Mouse (Mus musculus): ENCODE measurements around the gene Tanc2.

Gene Tanc2

GRCm38 (mm10) chr11:105837962-105838361 lies 248.2 kb downstream of the Tanc2 start:
- no peak for DNase-seq

GRCm38 (mm10) chr11:105845901-105846300 lies 256.1 kb downstream of the Tanc2 start:
- no peak for DNase-seq

- DNase-seq, result no peak
Observed at GRCm38 (mm10) chr11:105855504-105855903, 265.7 kb downstream of the Tanc2 start.

- DNase-seq, result no peak
Observed at GRCm38 (mm10) chr11:105858063-105858462, 268.3 kb downstream of the Tanc2 start.

DNA sequence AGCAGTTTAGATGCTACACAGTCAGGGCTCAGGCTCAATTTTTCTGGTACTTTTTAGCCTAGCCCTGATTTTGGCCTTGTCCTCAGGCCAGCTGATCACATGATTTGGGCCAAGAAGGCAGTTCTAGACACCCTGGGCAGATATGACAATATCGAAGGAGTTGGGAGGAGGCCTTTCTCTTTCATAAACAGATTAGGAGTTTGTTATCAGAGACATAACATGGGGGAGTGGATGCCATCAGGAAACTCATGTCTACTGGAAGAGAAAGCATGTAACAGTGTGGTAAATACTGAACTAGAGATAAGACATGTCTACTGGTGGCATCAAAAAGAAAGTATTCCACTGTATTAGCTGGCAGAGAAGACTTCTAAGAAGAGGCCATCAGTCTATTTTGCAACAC lies 295.8 kb downstream of the Tanc2 start:
- DNase-seq, result no peak

DNA sequence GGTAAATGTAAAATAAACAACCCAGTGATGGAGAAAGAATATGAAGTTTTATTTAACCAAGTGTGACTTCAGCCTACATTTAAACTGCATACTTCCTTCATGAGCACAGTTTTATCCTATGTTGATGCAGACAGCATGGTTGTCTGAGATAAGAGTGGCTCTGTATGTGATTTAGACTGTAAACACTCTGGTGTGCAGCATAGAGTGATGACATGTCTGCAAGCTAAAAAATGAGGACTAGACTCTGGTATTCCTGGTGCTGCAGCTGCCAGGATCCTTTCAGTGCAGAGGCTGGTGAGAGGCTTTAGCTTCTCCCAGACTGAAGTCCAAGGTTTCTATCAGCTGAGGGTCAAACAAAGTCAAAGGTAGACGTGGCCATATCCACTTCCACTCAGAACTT lies 297.5 kb downstream of the Tanc2 start:
- DNase-seq, result no peak

DNA sequence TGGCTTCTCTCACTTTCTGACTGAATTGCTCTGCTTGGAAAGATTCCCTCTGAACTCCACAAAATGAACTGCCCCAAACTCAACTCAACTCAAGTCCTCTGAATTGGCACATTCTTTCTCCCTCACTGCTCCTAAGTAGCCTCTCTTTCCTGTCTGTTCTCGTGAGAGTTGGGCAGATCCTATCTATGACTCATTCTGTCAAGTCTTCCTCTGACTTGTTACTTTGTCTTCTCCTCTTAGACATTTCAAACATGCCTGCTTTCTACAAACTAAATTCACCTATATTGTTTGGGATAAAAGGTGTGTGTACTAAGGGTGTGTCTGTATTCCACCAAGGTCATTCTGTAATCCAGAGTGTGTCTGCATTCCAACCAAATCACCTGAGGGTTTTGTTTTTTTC lies 309.4 kb downstream of the Tanc2 start:
- DNase-seq, result no peak

- DNase-seq, result no peak
Observed at GRCm38 (mm10) chr11:105901501-105901900, 311.7 kb downstream of the Tanc2 start.

DNA sequence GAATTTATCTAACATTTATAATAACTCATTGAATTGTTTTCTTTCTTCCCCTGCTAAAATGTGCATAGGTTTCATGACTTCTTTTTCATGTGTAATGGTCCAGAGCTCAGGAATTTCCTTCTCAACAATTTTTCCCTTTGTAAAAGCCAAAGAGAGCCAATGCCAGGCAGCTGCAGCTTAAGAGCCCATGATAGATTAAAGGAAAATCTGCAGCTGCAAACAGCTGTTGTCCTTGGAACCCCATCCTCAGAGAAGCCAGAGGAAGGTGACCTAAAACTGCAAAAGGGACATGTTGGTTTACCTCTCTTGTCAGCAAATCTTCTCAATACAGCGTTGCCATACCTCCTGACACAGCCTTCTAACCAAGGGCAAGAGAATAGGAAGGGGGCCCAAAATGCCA lies 313.2 kb downstream of the Tanc2 start:
- no peak for DNase-seq

GRCm38 (mm10) chr11:105905529-105906213 lies 315.9 kb downstream of the Tanc2 start:
- no peak for DNase-seq

DNA sequence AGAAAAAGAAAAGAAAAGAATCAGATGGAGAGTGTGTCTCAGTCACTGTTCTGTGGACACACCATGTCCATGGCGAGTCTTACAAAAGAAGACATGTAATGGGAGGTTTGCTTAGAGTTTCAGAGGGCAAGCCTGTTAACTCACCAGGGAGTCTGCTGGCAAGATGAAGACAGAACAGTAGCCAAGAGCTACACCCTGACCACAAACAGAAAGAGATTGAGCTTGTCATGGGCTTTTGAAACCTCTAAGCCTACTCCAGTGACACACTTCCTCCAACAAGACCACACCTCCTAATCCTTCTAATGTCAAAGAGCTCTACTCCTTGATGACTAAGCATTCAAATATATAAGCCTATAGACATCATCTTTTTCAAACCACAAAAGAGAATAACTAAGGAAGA lies 317.6 kb downstream of the Tanc2 start:
- DNase-seq, result no peak

- no peak for DNase-seq
Observed at GRCm38 (mm10) chr11:105908926-105909325, 319.1 kb downstream of the Tanc2 start.

- no peak for DNase-seq
Observed at GRCm38 (mm10) chr11:105909617-105910016, 319.8 kb downstream of the Tanc2 start.

DNA sequence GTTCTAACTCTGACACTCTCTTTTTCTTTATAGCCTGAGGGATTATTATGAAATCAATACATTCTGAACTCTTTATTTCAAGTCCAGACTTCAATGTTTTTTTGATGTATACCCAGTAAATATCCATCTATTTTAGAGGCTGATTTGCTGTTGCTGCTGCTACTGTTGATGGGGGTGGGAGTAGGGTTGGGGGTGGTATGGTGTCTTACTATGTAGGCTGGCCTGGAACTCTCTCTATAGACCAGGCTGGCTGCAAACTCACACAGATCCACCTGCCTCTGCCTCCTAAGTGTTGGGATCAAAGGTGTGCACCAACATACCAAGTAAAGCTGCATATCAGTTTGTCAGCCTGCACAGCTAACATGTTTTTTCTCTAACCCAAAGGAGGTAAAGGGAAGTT lies 321.4 kb downstream of the Tanc2 start:
- DNase-seq, result no peak

DNA sequence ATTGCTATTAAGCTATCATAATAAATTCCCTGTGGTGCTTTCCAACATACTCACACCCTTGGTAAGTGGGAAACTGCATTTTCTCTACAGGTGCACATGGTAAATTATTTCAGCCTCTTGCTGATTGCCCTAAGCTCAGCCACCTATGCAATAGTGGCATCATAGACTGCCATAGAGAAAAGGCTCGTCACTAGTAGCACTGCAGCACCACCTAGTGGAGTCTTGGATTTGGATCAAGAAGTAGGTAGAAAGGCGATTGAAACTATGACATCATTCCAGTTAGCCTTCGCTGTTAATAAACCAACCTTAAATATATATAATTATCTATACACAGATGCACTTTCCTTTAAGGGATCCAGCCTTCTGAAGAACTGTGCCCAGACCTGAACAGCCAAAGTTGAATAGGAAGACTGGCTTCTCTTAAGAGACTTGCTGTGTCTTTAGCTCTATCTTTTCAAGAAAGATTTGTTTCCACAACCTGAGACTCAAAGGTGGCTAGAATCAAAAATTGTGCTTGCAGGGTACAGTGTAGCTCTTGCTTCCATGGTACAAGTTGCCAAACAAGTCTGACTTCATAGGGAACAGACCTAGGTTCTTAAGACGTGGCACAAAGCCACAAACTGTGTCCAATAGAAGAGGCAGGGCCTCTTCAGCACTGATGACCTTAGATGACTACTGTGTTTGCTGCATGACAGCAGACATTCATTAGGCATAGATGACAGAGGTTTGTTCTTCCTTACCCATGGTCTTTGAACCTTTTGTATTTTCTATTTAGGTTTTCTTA lies 322.0 kb downstream of the Tanc2 start:
- peak; percentile 83 for DNase-seq

GRCm38 (mm10) chr11:105913580-105913979 lies 323.8 kb downstream of the Tanc2 start:
- DNase-seq, result no peak

GRCm38 (mm10) chr11:105920098-105920785 lies 330.5 kb downstream of the Tanc2 start:
- DNase-seq, result no peak

GRCm38 (mm10) chr11:105920836-105921235 lies 331.1 kb downstream of the Tanc2 start:
- no peak for DNase-seq

GRCm38 (mm10) chr11:105921275-105921674 lies 331.5 kb downstream of the Tanc2 start:
- DNase-seq, result no peak

- DNase-seq, result no peak
Observed at GRCm38 (mm10) chr11:105922769-105923663, 333.2 kb downstream of the Tanc2 start.

DNA sequence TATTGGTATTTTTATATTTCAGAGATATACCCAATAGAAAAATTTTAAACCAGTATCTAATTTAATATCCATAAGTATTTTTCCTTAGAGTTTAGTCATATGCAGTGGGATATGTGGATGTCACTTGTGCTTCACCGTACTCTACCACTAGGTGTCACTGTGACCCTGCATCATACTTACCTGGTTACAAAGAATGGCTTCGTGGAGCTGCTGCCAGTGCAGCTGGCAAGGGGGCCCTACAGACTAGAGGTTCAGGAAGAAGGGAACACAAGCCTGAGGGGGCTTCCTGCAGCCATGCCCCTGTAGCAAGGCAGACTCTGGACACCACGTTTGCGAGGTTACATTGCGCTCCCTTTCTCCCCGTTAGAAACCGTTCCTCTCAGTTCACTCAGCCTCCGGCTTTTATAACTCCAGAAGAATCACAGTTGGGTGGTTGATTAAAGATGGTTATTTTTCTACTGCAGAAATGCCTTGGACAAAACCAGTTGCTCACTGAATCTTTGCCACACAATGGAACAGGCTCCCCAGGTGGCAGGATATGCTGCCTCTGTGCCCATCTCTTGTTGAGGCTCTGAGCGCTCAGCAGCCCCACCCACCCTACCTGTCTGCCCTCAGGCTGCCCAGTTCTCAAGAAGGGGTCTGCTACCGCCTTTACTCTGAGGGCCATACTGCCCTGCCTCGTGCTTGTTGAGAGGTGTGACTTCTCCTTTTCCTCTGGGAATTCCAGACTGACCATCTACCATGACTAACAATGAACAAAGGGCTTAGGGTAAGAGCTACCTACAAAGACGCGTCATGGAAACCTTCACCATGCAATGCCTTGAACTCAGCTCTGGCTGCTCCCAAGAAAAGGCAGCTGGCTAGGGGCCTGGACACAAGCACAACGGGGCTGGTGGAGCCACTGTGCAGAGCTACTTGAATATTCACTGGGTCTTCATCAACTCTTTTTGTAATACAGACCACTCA lies 337.6 kb downstream of the Tanc2 start:
- DNase-seq, result peak; percentile 81

DNA sequence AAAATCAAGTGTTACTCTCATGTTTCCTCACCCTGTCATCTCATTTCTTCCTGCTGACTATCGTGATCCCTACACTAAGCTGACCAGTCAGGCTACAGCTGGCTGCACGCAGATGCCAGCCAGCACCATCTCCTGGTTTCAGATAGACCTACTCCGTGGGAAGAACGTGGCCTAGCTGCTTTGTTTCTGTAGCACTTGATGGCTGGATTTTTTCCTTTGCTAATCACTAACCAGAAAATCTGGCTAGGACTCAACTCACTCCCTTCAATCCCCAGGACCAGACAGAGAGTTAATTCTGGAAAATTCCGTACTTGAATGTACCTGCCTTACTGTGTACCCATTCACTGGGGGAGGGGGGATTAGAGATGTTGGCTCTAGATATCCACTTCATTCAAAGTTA lies 338.4 kb downstream of the Tanc2 start:
- peak; percentile 35 for DNase-seq
